Mouse (Mus musculus): ENCODE measurements around the gene Mrps2. TPM values are rescaled to one million over a fixed set of nuclear protein-coding genes. Genes with fewer than 3 reads are reported as not detected.

The Mrps2 gene
- polyA plus RNA-seq, 1 experiment = 19.9 TPM

DNA sequence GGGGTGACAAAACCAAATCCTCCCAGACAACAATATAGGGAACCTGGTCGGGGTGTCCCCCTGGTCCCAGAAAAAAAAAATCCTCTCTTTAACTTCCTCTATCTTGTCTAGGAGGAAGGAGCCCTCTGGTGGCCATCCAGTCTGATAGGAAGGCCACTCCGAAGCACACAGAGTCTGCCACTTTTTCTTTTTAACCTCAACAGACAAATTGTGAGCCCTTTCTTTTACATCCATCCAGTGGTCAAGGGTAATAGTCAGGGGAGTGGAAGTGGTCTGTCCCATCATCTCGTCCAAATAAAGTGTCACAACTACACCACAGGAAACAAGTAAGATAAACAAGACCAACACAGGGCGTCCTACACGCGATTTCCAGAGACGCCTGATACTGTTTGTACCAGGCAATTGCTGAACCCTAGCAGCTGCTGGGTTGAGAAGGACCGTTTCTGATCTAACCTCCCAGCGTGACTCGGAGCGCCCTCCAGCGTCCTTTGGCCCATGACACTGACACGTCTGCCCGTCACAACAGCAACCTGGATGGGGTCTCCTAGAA, 27.4 kb downstream of the Mrps2 start:
- Histone ChIP-seq H3K4me1 (ENCODE audit: control insufficient read depth, insufficient read depth, insufficient read length) (no peaks in the 10 kb centered on the region; the same call in 1 of the 2 replicates), H3K27ac (ENCODE audit: insufficient read depth, low read length) (no peak overlapping the region), H3K27me3 (ENCODE audit: control insufficient read depth, insufficient read depth, low read length) (no peaks in the 10 kb centered on the region), H3K36me3 (ENCODE audit: control insufficient read depth, insufficient read depth, low read length) (no peaks in the 10 kb centered on the region), H3K4me3 (ENCODE audit: extremely low read depth, insufficient read depth, insufficient read length) (no peak overlapping the region)
- TF ChIP-seq CTCF (IDR thresholded peaks at IDR 0.05; ENCODE audit: extremely low read depth, insufficient read depth, insufficient read length, insufficient replicate concordance) (no peak), POLR2A (IDR thresholded peaks at IDR 0.05; ENCODE audit: low read depth, low read length) (no peak)
- DNase-seq (ENCODE audit: low read depth in 1 of 2, low spot score in 2 of 2) = peak in 1 of 2 experiments; percentile 23
- 69% methylated on average over 14 of the region's 14 CpGs for WGBS

DNA sequence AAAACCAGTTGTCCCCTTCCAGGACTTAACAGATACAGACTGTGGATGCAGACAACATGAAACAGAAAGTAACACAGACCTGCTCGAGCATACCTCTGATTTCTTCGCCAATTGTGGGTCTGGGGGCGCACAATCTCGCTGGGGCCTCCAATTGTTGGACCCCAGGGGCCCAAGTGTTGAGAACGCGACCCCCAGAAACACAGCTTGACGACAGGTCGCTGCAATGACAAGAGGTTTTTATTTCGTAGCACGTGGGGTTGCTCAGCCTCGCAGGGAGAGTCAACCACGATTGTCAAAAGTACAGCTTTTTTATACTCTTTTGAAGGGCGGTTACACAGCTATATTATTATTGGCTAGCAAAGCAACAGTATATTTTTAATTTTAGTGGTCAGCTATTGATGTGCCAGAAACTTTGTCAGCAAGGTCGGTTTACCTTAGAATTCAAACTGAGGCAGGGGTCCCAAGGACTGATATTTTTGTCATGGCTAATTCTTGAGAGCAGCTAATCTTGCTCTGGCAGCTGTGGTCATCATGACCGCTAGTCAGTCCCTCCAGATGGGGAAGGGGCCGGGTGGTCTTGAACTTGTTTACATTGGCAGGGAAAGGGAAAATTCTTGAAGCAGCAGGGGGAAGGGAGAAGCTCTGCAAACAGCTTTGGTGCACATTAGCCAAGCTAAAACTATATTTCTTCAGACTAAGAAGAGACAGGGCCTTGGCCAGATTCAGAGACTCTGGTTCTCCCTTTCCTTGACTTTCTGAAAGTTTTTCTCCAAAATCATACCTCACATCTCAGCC, 28.1 kb downstream of the Mrps2 start:
- Histone ChIP-seq H3K27me3 (ENCODE audit: control insufficient read depth, insufficient read depth, low read length) (no peaks in the 10 kb centered on the region), H3K4me3 (ENCODE audit: extremely low read depth, insufficient read depth, insufficient read length) (no peak overlapping the region), H3K4me1 (ENCODE audit: control insufficient read depth, insufficient read depth, insufficient read length) (no peaks in the 10 kb centered on the region; the same call in 1 of the 2 replicates), H3K36me3 (ENCODE audit: control insufficient read depth, insufficient read depth, low read length) (no peaks in the 10 kb centered on the region), H3K27ac (ENCODE audit: insufficient read depth, low read length) (no peak overlapping the region)
- DNase-seq (ENCODE audit: low read depth in 1 of 2, low spot score in 2 of 2) = no peak
- TF ChIP-seq CTCF (IDR thresholded peaks at IDR 0.05; ENCODE audit: extremely low read depth, insufficient read depth, insufficient read length, insufficient replicate concordance) = no peak
- no peak for TF ChIP-seq POLR2A (IDR thresholded peaks at IDR 0.05; ENCODE audit: low read depth, low read length)
- 85% methylated on average over 16 of the region's 16 CpGs for WGBS

GRCm38 (mm10) chr2:28496671-28497070, 28.8 kb downstream of the Mrps2 start, which contains the start of gene Gbgt1:
Gene Gbgt1 (plus strand): TSS chr2:28496891.
- no peak for DNase-seq (ENCODE audit: low read depth in 1 of 2, low spot score in 2 of 2)
- no peak within 1 kb of the TSS; the same call in 1 of the 2 replicates for H3K4me3 ChIP-seq (ENCODE audit: extremely low read depth, insufficient read depth, insufficient read length)
- 87% methylated on average over 5 of the region's 5 CpGs for WGBS
- no peaks in the 10 kb centered on the region; the same call in 1 of the 2 replicates for H3K4me1 ChIP-seq (ENCODE audit: control insufficient read depth, insufficient read depth, insufficient read length)
- TF ChIP-seq CTCF (IDR thresholded peaks at IDR 0.05; ENCODE audit: extremely low read depth, insufficient read depth, insufficient read length, insufficient replicate concordance) = no peak
- no peak for TF ChIP-seq POLR2A (IDR thresholded peaks at IDR 0.05; ENCODE audit: low read depth, low read length)
- no peaks in the 10 kb centered on the region for H3K36me3 ChIP-seq (ENCODE audit: control insufficient read depth, insufficient read depth, low read length)
- H3K27ac ChIP-seq (ENCODE audit: insufficient read depth, low read length) = no peak within 1 kb of the TSS
- H3K27me3 ChIP-seq (ENCODE audit: control insufficient read depth, insufficient read depth, low read length) = no peaks in the 10 kb centered on the region

DNA sequence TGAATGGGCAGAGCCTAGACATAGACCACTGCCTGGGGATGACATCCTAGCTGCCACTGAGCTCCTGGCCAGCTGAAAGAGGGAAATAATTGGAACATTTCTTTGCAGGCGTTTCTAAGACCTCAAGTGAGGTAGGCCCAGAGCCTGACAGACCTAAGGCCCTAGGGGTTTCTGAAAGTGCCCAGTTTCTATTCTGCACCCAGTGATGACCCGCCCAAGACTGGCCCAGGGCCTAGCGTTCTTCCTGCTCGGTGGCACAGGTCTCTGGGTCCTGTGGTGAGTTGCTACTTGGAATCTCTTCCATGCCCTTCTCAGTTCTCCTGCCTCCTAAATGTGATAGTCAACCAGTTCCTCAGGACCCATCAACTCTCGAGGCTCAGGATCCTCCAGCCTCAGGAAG, 29.7 kb downstream of the Mrps2 start:
- WGBS = 84% methylated on average over 5 of the region's 5 CpGs
- Histone ChIP-seq H3K4me3 (ENCODE audit: extremely low read depth, insufficient read depth, insufficient read length) (no peak overlapping the region), H3K36me3 (ENCODE audit: control insufficient read depth, insufficient read depth, low read length) (no peaks in the 10 kb centered on the region), H3K27me3 (ENCODE audit: control insufficient read depth, insufficient read depth, low read length) (no peaks in the 10 kb centered on the region), H3K27ac (ENCODE audit: insufficient read depth, low read length) (no peak overlapping the region), H3K4me1 (ENCODE audit: control insufficient read depth, insufficient read depth, insufficient read length) (no peaks in the 10 kb centered on the region; the same call in 1 of the 2 replicates)
- TF ChIP-seq CTCF (IDR thresholded peaks at IDR 0.05; ENCODE audit: extremely low read depth, insufficient read depth, insufficient read length, insufficient replicate concordance) = no peak
- no peak for TF ChIP-seq POLR2A (IDR thresholded peaks at IDR 0.05; ENCODE audit: low read depth, low read length)
- DNase-seq (ENCODE audit: low read depth in 1 of 2, low spot score in 2 of 2) = no peak

GRCm38 (mm10) chr2:28498431-28498830, 30.6 kb downstream of the Mrps2 start:
- DNase-seq (ENCODE audit: low read depth in 1 of 2, low spot score in 2 of 2) = no peak

DNA sequence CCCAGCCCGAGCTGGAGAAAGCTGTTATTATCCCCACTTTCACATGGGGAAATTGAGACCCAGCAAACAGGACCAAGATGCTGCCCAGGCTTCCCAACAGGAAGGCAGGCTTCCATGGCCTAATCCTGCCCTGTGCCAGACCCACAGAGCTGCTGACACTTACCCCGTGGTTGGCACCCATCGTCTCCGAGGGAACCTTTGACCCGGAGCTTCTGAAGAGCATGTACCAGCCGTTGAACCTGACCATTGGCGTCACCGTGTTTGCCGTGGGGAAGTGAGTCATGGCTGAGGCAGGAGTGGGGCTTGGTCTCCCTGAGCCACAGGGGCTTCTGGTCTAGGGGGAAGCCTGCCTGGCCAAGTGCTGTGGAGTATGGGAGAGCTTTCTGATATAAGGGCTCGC, 35.1 kb downstream of the Mrps2 start:
- Histone ChIP-seq H3K27me3 (ENCODE audit: control insufficient read depth, insufficient read depth, low read length) (no peaks in the 10 kb centered on the region), H3K4me1 (ENCODE audit: control insufficient read depth, insufficient read depth, insufficient read length) (no peaks in the 10 kb centered on the region), H3K4me3 (ENCODE audit: extremely low read depth, insufficient read depth, insufficient read length) (no peak overlapping the region), H3K36me3 (ENCODE audit: control insufficient read depth, insufficient read depth, low read length) (no peaks in the 10 kb centered on the region), H3K27ac (ENCODE audit: insufficient read depth, low read length) (no peak overlapping the region)
- TF ChIP-seq CTCF (IDR thresholded peaks at IDR 0.05; ENCODE audit: extremely low read depth, insufficient read depth, insufficient read length, insufficient replicate concordance) (no peak), POLR2A (IDR thresholded peaks at IDR 0.05; ENCODE audit: low read depth, low read length) (no peak)
- 70% methylated on average over 10 of the region's 10 CpGs for WGBS
- DNase-seq (ENCODE audit: low read depth in 1 of 2, low spot score in 2 of 2) = no peak

More at GRCm38 (mm10) chr2:28498431-28498830, 30.6 kb downstream of the Mrps2 start:
- Histone ChIP-seq H3K36me3 (ENCODE audit: control insufficient read depth, insufficient read depth, low read length) (no peaks in the 10 kb centered on the region), H3K4me3 (ENCODE audit: extremely low read depth, insufficient read depth, insufficient read length) (no peak overlapping the region), H3K4me1 (ENCODE audit: control insufficient read depth, insufficient read depth, insufficient read length) (no peaks in the 10 kb centered on the region; the same call in 1 of the 2 replicates), H3K27me3 (ENCODE audit: control insufficient read depth, insufficient read depth, low read length) (no peaks in the 10 kb centered on the region), H3K27ac (ENCODE audit: insufficient read depth, low read length) (no peak overlapping the region)
- TF ChIP-seq POLR2A (IDR thresholded peaks at IDR 0.05; ENCODE audit: low read depth, low read length) = no peak
- TF ChIP-seq CTCF (IDR thresholded peaks at IDR 0.05; ENCODE audit: extremely low read depth, insufficient read depth, insufficient read length, insufficient replicate concordance) = no peak
- WGBS = 37% methylated on average over 4 of the region's 4 CpGs

GRCm38 (mm10) chr2:28504676-28505075, 36.8 kb downstream of the Mrps2 start:
- 90% methylated on average over 13 of the region's 13 CpGs for WGBS
- no peaks in the 10 kb centered on the region for H3K27me3 ChIP-seq (ENCODE audit: control insufficient read depth, insufficient read depth, low read length)
- no peak overlapping the region for H3K27ac ChIP-seq (ENCODE audit: insufficient read depth, low read length)
- no peaks in the 10 kb centered on the region for H3K4me1 ChIP-seq (ENCODE audit: control insufficient read depth, insufficient read depth, insufficient read length)
- no peak overlapping the region for H3K4me3 ChIP-seq (ENCODE audit: extremely low read depth, insufficient read depth, insufficient read length)
- DNase-seq (ENCODE audit: low read depth in 1 of 2, low spot score in 2 of 2) = no peak
- no peak for TF ChIP-seq CTCF (IDR thresholded peaks at IDR 0.05; ENCODE audit: extremely low read depth, insufficient read depth, insufficient read length, insufficient replicate concordance)
- TF ChIP-seq POLR2A (IDR thresholded peaks at IDR 0.05; ENCODE audit: low read depth, low read length) = no peak
- H3K36me3 ChIP-seq (ENCODE audit: control insufficient read depth, insufficient read depth, low read length) = no peaks in the 10 kb centered on the region
